Mouse (Mus musculus) stomach, postnatal 0 days (tissue): ENCODE measurements around the gene 4931406C07Rik.

ENCODE experiments used
- CTCF ChIP-seq: IDR thresholded peaks from 2 replicates; pipeline ENCODE4 v1.5.1; 2016; ENCODE audit warnings: antibody characterized with exemption, low read depth, mild to moderate bottlenecking, moderate library complexity
- EP300 ChIP-seq: optimal IDR thresholded peaks from 2 replicates; pipeline ENCODE3; 2016; ENCODE audit warnings: antibody characterized with exemption

DNA sequence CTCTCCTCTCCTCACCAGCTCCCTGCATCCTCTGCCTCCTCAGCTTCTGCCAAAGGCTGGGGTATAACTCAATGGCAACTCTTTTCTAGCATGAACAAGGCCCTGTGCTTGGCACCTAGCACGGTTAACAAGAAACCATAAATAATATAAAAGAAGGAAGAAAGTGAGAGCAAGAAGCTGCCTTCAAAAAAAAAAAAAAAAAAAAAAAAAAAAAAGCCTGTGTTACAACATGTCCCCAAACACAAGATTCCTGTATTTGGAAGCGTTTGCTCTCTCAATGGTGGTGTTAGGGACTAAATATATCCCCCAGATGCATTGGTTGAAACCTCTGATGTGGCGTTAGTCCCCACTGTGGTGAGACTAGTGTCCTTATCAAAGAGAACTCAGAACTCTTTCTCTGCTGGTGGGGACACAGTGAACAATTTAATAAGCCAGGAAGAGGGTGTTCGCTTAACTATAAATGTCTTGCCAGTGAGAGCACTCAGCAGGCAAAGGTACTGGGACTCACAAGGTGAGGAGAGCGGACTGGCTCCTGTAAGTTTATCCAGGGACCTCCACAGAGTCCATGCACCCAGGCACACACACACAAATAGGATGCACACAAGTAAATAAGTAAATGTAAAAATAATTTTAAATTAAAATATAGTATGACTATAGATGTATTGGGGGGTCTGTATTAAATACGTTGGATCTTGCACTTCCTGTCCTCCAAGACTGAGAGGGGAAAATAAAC, 65.2 kb downstream of the 4931406C07Rik start:
- TF ChIP-seq EP300 (no peak), CTCF (no peak)
